Mouse (Mus musculus): ENCODE measurements at regions not wholly inside any gene's neighbourhood (a gene's known extent, or its start where the extent isn't known, plus 50 kb on each side); places are given as distances from the start of the nearest gene placed in this dataset.

DNA sequence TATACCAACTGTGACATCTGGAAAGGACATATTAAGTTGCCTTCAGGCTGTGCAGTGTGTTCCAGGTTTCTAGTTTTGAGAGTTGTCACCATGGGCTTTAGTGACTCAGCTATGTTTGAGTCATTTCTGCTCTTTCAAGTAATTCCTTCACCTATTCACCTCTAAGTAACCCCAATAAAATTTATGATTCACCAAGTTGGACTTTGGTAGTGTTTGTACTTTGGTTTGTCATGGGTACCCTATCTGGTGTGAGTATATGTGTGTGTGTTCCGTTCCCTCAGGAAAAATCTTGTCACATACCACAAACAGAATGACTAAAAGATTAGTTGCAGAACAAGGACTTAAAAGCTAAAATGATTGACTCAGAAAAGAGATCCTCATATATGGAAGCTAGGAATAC lies 76.8 kb upstream of the Crbn start:
- TF ChIP-seq POLR2A (IDR thresholded peaks at IDR 0.05; ENCODE audit: borderline replicate concordance, insufficient read depth, low read length) (no peak), CTCF (IDR thresholded peaks at IDR 0.05; ENCODE audit: borderline replicate concordance, insufficient read depth, low read depth, low read length) (no peak)
